17 mouse cellular contexts compared by ENCODE assay signal in the genomic region with DNA sequence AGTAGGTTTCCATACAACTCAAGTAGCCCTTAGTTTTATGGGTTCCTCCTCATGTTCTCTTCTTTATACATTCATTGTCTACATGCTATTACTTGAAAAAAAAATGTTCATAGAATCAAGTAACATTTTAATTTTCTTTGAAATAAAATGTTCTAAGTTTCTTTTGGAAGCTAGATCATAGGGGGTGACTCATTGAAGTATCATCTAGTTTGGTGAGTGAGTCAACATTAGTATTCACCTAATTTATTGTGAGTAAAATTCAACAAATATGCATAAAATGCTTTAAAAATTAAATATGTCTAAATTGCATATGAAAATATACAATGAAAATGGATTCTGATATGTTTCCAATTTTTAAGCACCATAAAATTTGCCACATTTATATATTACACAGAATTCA. TPM values are rescaled to one million over a fixed set of nuclear protein-coding genes. Genes with fewer than 3 reads are reported as not detected.
"Had no signal": no experiment of that assay in that cellular context is flagged by ENCODE, and none has a peak within 500 bp of the region (broad histone marks: within the 10 kb centered on the region; RNA-seq: fewer than 3 reads in every experiment).

No protein-coding gene starts in this region.

- ATAC-seq: liver, postnatal 0 days; lung, postnatal 0 days; midbrain, embryonic 13.5 days; midbrain, embryonic 15.5 days had no signal

- H3K4me1 ChIP-seq: lung, embryonic 15.5 days; midbrain, embryonic 13.5 days; midbrain, embryonic 15.5 days; neural tube, embryonic 12.5 days had no signal

- H3K27me3 ChIP-seq: lung, embryonic 15.5 days; megakaryocyte, embryonic 14.5 days; midbrain, embryonic 13.5 days; midbrain, embryonic 15.5 days; neural tube, embryonic 12.5 days had no signal

- H3K27ac ChIP-seq: lung, embryonic 15.5 days; macrophage; midbrain, embryonic 13.5 days; midbrain, embryonic 15.5 days; neural tube, embryonic 12.5 days had no signal

- H3K4me3 ChIP-seq: lung, embryonic 15.5 days; megakaryocyte, embryonic 14.5 days; midbrain, embryonic 13.5 days; midbrain, embryonic 15.5 days; neural tube, embryonic 12.5 days had no signal

- DNase-seq: liver, postnatal 0 days; lung, adult 2 months; lung, postnatal 14 days; lung, postnatal 36 days; right cerebral cortex, postnatal 14 days; thymus, adult 18-20 months; thymus, postnatal 14 days; thymus, postnatal 36 days had no signal

- H3K36me3 ChIP-seq: lung, embryonic 15.5 days; midbrain, embryonic 13.5 days; midbrain, embryonic 15.5 days; neural tube, embryonic 12.5 days had no signal

RNA-seq across cellular contexts. Expression of a gene that starts 43.2 kb away (rescaled TPM):
- total RNA-seq: monocyte, adult 5-6 weeks; neutrophil, adult 5-6 weeks had no signal
